Mouse (Mus musculus) thymus, postnatal 25 days (tissue): ENCODE data around the gene Trabd2b.

Experiments used
- DNase-seq: peaks from one replicate; pipeline ENCODE4 v3.0.0; 2022

Trabd2b gene

GRCm38 (mm10) chr4:114401993-114402731 is 4.4 kb upstream of the Trabd2b start:
- no peak for DNase-seq

DNA sequence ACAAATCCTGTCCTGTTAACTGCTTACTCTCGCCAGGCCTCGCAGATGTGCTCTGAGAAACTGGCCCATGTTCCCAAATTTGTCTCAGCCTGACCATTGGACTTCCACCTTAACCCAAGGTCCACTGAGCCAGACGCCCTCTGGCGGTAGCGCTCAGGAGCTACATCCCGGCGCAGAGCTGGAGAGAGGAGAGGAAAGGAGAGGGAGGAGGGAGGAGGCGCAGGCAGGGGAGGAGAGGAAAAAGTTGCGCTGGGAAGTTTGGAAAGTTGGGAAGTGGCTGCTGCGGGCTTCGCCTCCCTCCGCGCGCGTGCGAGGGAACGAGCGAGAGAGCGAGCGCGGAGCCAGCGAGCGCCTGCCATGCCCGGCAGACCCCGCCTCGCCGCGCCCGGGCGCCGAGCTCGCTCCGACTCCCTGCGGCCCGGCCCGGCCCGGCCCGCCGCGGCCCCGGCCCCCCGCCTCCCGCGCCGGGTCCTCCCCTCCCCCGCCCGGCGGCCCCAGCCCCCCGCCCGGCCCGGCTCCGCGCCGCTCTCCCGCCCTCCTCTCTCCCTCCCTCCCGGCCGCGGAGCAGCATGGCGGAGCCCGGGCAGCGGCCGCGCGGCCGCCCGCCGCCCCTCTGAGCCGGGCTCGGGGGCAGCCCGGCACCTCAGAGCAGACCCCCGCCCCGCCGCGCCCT is 706 bp upstream of the Trabd2b start:
- DNase-seq: peak; percentile 58

DNA sequence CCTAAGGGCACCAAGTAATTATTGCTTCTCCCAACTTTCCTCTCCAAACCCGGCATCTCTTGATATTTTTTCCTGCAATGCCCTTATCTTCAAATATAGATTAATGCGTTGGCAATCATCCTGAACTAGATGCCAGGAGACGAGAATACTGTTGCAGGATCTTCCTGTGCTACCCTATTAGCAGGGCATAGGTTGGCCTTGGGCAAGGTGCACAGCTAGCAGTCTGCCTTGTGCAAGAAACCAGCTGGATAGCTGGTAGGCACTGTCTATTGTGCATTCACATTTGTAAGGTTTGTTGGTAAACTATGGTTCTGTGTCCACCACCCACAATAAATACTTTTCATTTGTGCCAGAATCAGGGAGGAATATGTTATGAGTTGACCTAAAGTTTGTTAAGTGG is 992 bp downstream of the Trabd2b start:
- DNase-seq: no peak

- DNase-seq: no peak
Observed at GRCm38 (mm10) chr4:114408298-114408697, 1.8 kb downstream of the Trabd2b start.

- DNase-seq: no peak
Observed at GRCm38 (mm10) chr4:114408890-114409480, 2.5 kb downstream of the Trabd2b start.

DNA sequence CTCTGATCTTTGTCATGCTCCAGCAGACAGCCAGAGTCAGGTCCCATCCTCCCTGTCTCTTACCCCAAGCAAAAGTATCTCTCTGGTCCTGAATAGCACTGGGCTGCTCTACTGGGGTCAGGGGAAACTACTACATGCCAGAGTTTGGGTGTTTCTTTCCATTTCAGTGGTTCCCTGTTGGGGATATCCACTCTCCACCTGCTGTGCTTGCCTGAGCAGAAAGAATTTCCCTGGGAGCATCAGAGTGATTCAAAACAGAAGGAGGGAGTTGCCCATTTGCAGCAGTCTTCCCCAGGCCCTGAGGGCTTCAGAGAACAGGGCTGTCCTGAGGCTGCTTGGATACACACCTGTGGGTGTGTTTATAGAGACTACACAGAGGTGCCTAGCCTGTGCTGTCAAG is 3.0 kb downstream of the Trabd2b start:
- DNase-seq: no peak

DNA sequence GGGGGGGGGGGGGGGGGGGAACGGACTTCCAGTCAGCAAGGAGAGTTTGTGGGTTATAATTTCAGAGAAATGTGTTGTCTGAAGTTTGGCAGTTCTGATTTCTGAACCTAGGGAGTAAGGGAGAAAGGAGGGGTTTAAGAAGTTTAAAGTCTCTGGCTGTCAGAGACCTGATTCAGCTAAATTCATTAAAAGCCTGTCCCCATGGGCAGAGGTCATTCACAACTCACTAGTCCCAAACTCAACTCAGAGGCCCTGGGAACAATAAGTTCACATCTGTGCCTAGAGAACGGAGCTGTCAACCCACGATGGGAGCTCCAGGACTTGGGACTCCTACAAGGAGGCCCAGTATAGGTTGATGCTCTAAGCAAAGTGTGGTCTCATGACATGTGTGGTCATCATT is 3.5 kb downstream of the Trabd2b start:
- DNase-seq: no peak

- no peak for DNase-seq
Observed at GRCm38 (mm10) chr4:114410443-114410842, 3.9 kb downstream of the Trabd2b start.

DNA sequence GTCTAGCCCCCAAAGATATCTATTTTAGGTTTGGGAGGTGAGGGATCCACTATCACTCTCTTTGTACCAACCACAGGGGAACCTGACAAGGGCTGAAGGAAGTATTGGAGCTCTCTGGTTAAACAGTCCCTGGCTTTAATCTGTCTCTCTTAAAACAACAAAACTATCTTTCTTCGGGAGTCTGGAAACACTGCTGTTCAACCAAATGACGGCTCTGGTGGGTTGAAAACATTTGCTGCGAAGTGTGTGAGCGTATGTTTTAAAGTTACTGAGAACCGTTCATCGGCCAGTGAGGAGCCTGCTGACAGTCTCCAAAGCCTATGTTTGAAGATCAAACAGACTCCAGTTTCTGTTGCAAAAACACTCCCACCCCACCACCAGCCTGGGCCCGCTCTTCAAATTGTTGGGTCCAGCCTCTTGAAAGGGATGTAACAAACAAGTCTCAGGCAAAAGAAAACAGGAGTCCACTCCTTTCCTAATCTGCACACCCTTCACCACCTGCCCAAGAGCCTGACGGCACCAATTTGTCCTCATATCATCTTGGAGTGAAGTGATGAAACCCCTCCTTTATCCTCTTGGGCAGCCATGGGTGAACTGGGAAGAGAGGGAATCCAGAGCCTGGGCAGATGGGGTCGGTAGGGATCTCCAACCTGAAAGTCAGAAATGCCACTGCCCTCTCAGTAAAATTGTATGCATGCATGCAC is 4.6 kb downstream of the Trabd2b start:
- no peak for DNase-seq

DNA sequence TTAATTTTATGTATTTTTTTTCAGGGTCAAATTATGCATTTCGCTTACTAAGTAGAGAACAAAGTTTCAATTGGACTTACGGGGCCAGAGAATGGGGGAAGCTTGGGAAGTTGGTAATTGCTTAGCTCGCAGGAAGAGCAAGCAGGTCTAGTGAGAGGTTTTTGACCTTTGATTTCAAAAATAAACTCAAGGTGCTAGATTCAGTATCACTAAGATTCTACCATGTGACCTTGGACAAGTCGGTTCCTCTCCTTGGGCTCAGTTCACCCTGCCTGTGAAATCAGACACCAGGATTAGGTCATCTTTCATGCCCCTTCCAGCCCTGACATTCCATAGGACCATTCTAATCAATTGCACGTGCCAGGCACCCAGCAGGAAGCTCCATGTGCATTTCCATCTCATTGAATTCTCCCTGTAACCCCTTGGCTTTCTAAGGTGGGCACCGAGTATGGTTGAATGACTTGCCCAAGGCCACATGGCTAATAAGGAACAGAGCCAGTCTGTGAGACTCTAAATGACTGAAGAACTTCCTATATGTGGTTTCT is 5.4 kb downstream of the Trabd2b start:
- no peak for DNase-seq

GRCm38 (mm10) chr4:114415925-114416645 is 9.6 kb downstream of the Trabd2b start:
- DNase-seq: no peak

DNA sequence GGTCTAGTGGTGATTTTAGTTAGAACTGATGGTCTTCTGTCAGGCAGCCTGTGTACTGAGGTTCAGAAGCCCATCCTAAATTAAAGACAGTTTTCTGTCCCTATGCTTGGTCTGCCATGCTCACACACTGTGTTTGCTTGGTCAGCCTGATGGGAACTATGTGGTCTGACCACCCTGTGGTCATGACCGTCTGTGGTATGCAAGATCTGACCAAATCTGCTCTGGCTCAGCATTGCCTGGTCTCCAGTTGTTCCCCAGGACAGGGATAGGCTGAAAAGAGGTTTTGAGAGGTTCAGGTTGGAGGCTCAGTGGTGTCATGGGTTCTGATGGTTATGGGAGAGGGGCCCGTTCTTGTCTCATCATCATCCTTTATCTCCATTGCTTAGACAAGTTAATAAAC is 13.6 kb downstream of the Trabd2b start:
- DNase-seq: no peak

DNA sequence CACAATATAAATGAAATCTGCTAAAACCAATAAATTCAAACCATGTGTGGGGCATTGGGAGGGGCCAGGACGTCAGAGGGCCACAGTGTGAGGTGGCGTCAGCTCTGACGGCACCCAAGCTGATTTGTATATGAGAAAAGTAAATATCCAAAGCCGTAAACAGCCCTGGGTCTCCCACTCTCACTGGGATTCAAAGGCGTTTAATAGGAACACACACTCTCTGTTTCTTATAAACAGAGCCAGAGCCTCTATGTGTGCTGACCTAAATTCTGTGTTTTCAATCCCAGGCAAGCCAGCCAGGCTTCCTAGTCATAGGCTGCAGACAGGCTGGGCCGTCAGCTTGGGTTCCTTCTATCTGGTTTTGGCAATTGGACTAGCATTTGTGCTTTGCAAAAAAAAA is 16.6 kb downstream of the Trabd2b start:
- no peak for DNase-seq

DNA sequence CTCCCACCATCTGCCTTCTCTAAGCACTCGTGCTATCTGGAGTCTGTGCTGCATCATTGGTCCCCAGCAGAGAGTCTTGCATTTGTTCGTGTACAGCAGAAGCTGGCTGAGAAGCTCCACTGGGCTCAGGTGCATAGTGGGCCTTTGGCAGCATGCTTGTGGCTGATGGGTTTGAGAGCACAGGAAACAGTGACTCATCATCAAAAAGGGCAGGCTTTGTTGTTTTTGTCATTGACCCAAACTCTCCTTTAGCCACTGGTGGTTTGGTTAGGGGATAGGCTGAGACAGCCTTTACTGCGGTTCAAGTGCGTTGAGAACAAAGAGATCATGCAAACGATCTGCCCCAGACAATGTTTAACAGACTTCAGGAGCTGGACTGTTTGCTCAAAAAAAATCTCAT is 19.3 kb downstream of the Trabd2b start:
- no peak for DNase-seq

GRCm38 (mm10) chr4:114432742-114433141 is 26.2 kb downstream of the Trabd2b start:
- no peak for DNase-seq

DNA sequence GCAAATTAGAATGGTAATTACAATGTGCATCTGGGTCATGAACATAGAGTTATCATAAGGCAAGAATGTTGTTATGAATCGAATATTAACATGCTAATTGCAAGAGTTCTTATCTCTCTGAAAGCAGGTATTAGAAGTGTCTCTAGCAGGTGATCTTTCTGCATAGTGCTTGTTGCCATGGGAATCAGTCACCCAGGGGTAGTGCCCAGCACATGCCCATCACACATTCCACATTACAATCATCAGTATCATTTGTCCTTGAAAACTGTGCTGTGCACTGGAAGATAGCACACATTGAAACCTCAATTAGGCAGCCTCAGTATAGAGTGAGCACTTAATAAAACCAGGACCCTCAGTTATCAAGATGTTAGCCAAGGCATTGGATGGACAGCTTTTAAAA is 26.9 kb downstream of the Trabd2b start:
- DNase-seq: no peak

DNA sequence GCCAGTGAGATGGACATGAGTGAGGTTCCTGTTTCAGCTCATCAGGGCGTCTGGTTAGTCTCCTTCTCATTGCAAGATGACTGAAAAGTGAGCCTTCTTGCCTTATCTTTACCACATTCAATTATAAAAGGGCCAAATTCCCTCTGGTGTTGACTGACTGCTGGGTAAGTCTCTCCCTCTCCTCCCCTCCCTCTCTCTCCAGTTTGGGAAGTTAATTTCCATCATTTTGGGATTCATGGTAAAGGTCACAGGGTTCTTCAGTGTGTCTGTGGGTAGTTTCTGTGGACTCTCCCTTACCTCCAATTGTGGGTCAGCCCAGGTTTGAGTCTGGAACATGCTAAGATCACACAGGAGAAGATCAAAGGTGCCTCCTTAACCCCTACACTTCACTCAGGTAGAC is 28.2 kb downstream of the Trabd2b start:
- no peak for DNase-seq

DNA sequence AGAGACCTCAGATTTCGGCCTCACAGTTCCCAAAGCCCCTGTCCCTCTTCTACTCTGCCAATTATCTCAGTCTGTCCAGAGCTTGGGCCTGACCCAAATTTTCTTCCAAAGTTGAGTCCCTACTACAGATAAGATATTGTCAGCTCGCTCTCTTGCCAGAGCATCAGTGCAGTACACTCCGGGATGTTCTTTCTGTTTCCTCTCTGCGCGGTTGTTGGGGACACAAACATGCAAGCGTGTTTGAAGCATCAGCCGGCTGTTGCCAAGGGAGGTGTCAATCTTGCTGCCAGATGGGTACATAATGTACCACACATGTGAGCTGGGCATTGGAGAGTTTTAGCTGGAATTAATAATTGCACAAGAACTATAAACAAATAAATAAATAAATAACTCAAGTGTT is 28.9 kb downstream of the Trabd2b start:
- no peak for DNase-seq

GRCm38 (mm10) chr4:114438764-114439163 is 32.2 kb downstream of the Trabd2b start:
- no peak for DNase-seq

- no peak for DNase-seq
Observed at GRCm38 (mm10) chr4:114442186-114442585, 35.7 kb downstream of the Trabd2b start.

DNA sequence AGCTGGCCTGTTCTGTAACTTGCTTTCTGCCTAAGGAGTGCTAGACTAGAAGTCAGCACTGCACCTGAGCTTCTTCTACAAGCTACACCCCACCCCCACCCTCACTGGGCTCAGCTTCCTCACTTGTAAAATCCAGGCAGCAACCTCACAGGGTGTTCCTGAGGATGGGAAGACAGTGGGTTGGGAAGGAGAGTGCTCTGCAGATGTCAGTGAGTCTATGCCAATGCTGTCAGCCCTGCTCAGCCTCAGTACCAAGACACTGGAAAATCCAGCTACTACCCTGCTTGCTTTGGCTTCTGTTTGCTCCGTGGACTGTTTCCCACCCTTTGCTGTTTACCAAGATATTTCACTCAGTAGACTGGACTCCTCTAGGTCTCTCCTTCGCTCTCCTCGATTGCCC is 36.1 kb downstream of the Trabd2b start:
- DNase-seq: no peak

DNA sequence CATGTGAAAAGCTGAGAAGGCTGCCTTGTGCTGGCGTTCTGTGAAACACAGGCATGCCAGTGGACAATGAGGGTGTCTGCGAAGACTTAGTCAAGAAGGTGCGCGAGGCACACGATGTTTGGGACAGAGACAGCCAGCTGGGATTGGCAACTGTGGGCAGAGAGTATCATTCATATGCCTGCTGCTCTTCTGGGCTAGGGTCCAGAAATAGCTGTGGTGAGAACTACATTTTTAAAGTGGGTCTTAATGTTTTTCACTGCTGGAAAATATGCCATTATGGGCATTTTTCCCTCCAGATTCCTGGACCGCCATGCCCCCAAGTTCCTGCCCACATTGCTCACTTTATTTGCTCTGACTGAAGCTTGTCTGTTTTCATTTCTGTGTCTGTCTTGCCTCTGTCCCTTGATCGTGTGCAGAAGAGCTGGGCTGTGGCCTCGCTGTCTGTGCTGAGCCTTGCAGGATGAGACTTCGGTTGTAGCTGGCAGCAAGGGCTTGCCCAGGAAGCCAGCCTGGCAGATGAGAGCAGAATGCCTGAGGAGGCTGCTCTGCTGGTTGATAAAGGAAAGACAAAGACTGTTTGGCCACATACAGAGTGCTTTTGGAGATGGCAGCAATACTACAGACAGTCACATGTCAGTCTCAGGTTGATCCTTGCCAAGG is 42.0 kb downstream of the Trabd2b start:
- DNase-seq: no peak
